Mouse (Mus musculus): Measurements from ENCODE around the gene Sipa1l3.

- TF ChIP-seq CTCF (IDR thresholded peaks at IDR 0.05; ENCODE audit: borderline replicate concordance, insufficient read depth, low read depth, low read length) (peak; percentile 77), POLR2A (IDR thresholded peaks at IDR 0.05; ENCODE audit: borderline replicate concordance, insufficient read depth, low read length) (no peak)
Measured at GRCm38 (mm10) chr7:29301127-29301566, 217.3 kb downstream of the Sipa1l3 start.
